12 mouse cellular contexts compared by ENCODE assay signal in the genomic region with DNA sequence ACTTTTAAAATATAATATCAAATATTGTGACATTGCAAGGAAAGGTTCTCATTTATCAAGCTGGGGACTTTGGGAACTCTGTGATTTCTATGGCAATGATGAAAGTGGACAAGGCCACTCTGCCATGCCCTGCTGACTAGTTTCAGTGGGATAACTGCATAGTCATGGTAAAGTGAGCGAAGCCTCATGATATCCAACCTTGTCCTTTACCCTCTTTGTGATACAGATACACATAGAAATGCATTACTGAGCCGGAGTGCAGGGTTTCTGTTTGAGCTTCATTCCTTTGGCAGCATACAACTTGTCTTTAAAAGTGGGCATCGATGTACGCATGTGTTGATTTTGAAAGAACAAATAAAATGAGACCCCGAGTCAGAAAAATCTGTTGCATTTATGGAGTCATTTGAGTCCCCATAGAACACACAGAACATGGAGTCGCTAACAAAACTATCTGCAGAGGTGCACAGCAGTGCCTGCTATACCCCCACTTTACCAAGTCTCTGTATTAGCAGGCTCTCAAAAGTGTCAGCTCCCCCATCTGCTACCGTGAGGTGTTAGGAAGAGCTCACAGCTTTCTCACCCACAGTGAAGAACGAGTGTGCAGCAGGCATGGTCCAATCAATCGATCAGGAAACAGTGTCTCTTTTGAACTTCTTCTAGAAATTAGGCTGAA.
DNase-seq lines count a peak whose midpoint lies in the region; ATAC-seq lines count a peak whose summit lies in the region.
"Had no signal": no experiment of that assay in that cellular context is flagged by ENCODE, and none has a peak within 500 bp of the region (broad histone marks: within the 10 kb centered on the region; RNA-seq: fewer than 3 reads in every experiment).

No protein-coding gene starts in this region.

- H3K27me3 ChIP-seq in forebrain, embryonic 11.5 days (ENCODE audit: control insufficient read depth, insufficient read depth, low read length), result no peaks in the 10 kb centered on the region
- H3K27me3 ChIP-seq in forebrain, embryonic 10.5 days (ENCODE audit: poor library complexity, severe bottlenecking), result no peaks in the 10 kb centered on the region
- H3K27me3 ChIP-seq in neural tube, embryonic 12.5 days (replicated peaks), result no peaks in the 10 kb centered on the region
- H3K27me3 ChIP-seq in liver, embryonic 15.5 days, result no peaks in the 10 kb centered on the region
- H3K27me3 ChIP-seq: stomach, embryonic 15.5 days had no signal

- no peak for DNase-seq in forebrain, embryonic 11.5 days (ENCODE audit: low spot score)
- DNase-seq in forebrain, embryonic 10.5 days (ENCODE audit: extremely low spot score, low spot score), result no peak
- no peak for DNase-seq in neural tube, embryonic 10.5 days (ENCODE audit: extremely low spot score, low spot score)
- no peak for DNase-seq in gastrocnemius, postnatal 4 days (ENCODE audit: low spot score in 2 of 2)
- no peak for DNase-seq in spleen, adult 18-20 months
- DNase-seq in adrenal gland, postnatal 36 days, result no peak
- DNase-seq: adrenal gland, postnatal 14 days; cerebellum, postnatal 36 days; kidney, adult 2 months had no signal

- no peak overlapping the region for H3K9ac ChIP-seq in forebrain, embryonic 11.5 days (ENCODE audit: low read length)
- H3K9ac ChIP-seq in neural tube, embryonic 12.5 days, result no peak overlapping the region
- H3K9ac ChIP-seq in liver, embryonic 15.5 days, result peak overlapping the region; percentile 26; the same call in 1 of the 2 replicates
- H3K9ac ChIP-seq: stomach, embryonic 15.5 days had no signal

- peak; percentile 67; the same call in 1 of the 2 replicates for ATAC-seq in forebrain, embryonic 11.5 days (replicated peaks; ENCODE audit: low FRiP score)
- ATAC-seq in neural tube, embryonic 12.5 days (ENCODE audit: low FRiP score, low read depth), result no peak
- peak; percentile 53; the same call in 1 of the 2 replicates for ATAC-seq in liver, embryonic 15.5 days (ENCODE audit: insufficient read depth)

- 73% methylated on average over 9 of the region's 9 CpGs for WGBS in forebrain, embryonic 11.5 days
- WGBS in forebrain, embryonic 10.5 days, result 82% methylated on average over 9 of the region's 9 CpGs
- 78% methylated on average over 9 of the region's 9 CpGs for WGBS in neural tube, embryonic 12.5 days
- 60% methylated on average over 9 of the region's 9 CpGs for WGBS in liver, embryonic 15.5 days (ENCODE audit: insufficient replicate concordance)

- H3K4me2 ChIP-seq in forebrain, embryonic 11.5 days (ENCODE audit: low read depth, low read length, severe bottlenecking), result peak overlapping the region; percentile 8; the same call in 1 of the 2 replicates
- 0 out of 2 replicates have a peak overlapping the region, but pooled peaks have one; percentile 16 for H3K4me2 ChIP-seq in neural tube, embryonic 12.5 days (replicated peaks)
- H3K4me2 ChIP-seq in liver, embryonic 15.5 days, result peak overlapping the region; percentile 51
- H3K4me2 ChIP-seq: stomach, embryonic 15.5 days had no signal

- H3K36me3 ChIP-seq in forebrain, embryonic 11.5 days (ENCODE audit: control insufficient read depth, insufficient read depth, low read length), result no peaks in the 10 kb centered on the region
- H3K36me3 ChIP-seq in forebrain, embryonic 10.5 days (replicated peaks), result no peaks in the 10 kb centered on the region
- no peaks in the 10 kb centered on the region for H3K36me3 ChIP-seq in neural tube, embryonic 12.5 days
- no peaks in the 10 kb centered on the region for H3K36me3 ChIP-seq in liver, embryonic 15.5 days (replicated peaks)
- H3K36me3 ChIP-seq: stomach, embryonic 15.5 days had no signal

- H3K4me1 ChIP-seq in forebrain, embryonic 11.5 days (replicated peaks; ENCODE audit: control insufficient read depth, insufficient read depth, low read length), result 0 out of 2 replicates have a peak, but pooled peaks cover 2% of the 10 kb centered on the region
- peaks cover 30% of the 10 kb centered on the region for H3K4me1 ChIP-seq in forebrain, embryonic 10.5 days
- H3K4me1 ChIP-seq in neural tube, embryonic 12.5 days, result peaks cover 8% of the 10 kb centered on the region
- H3K4me1 ChIP-seq in liver, embryonic 15.5 days (replicated peaks), result peaks cover 54% of the 10 kb centered on the region

- H3K27ac ChIP-seq in forebrain, embryonic 11.5 days (ENCODE audit: low read depth, low read length), result no peak overlapping the region
- H3K27ac ChIP-seq in forebrain, embryonic 10.5 days, result no peak overlapping the region
- no peak overlapping the region for H3K27ac ChIP-seq in neural tube, embryonic 12.5 days
- H3K27ac ChIP-seq in liver, embryonic 15.5 days (replicated peaks), result peak overlapping the region; percentile 74
- H3K27ac ChIP-seq: stomach, embryonic 15.5 days had no signal

- H3K9me3 ChIP-seq in forebrain, embryonic 11.5 days (ENCODE audit: control insufficient read depth, low read length), result no peaks in the 10 kb centered on the region
- no peaks in the 10 kb centered on the region for H3K9me3 ChIP-seq in forebrain, embryonic 10.5 days
- H3K9me3 ChIP-seq in neural tube, embryonic 12.5 days, result no peaks in the 10 kb centered on the region
- H3K9me3 ChIP-seq in liver, embryonic 15.5 days (replicated peaks), result no peaks in the 10 kb centered on the region
- H3K9me3 ChIP-seq: stomach, embryonic 15.5 days had no signal

- no peak overlapping the region for H3K4me3 ChIP-seq in forebrain, embryonic 11.5 days (ENCODE audit: low read depth, low read length)
- no peak overlapping the region for H3K4me3 ChIP-seq in forebrain, embryonic 10.5 days
- H3K4me3 ChIP-seq in neural tube, embryonic 12.5 days, result no peak overlapping the region
- H3K4me3 ChIP-seq in liver, embryonic 15.5 days (replicated peaks), result no peak overlapping the region
- H3K4me3 ChIP-seq: stomach, embryonic 15.5 days had no signal
